In genomic region chr11:113618672-113619419, GRCm38 (mm10) we compare ENCODE assay signal across 8 mouse cellular contexts. TPM values are rescaled to one million over a fixed set of nuclear protein-coding genes. Genes with fewer than 3 reads are reported as not detected.
DNase-seq lines count a peak whose midpoint lies in the region; ATAC-seq lines count a peak whose summit lies in the region.

Gene Sstr2 (plus strand): TSS chr11:113619342.

- peak within 1 kb of the TSS; percentile 77 for H3K4me2 ChIP-seq in hindbrain, embryonic 12.5 days (replicated peaks)

- H3K27ac ChIP-seq in hindbrain, embryonic 12.5 days = peak within 1 kb of the TSS; percentile 37

- 0 out of 2 replicates have a peak, but pooled peaks cover 2% of the 10 kb centered on the region for H3K36me3 ChIP-seq in hindbrain, embryonic 12.5 days

- peak within 1 kb of the TSS; percentile 61 for H3K9ac ChIP-seq in hindbrain, embryonic 12.5 days

- WGBS in hindbrain, embryonic 12.5 days = under 1% methylated on average over 54 of the region's 54 CpGs

- H3K27me3 ChIP-seq in hindbrain, embryonic 12.5 days = peaks cover 30% of the 10 kb centered on the region

- ATAC-seq in hindbrain, embryonic 12.5 days (ENCODE audit: low FRiP score) = peak; percentile 62

- peaks cover 42% of the 10 kb centered on the region for H3K4me1 ChIP-seq in hindbrain, embryonic 12.5 days

- peak within 1 kb of the TSS; percentile 47 for H3K4me3 ChIP-seq in hindbrain, embryonic 12.5 days

- DNase-seq in Muller cell, postnatal 12 days (ENCODE audit: inconsistent ontology term) = peak; percentile 90
- peak; percentile 62 to 75 for DNase-seq in cerebellum, adult 18-20 months
- peak; percentile 51 for DNase-seq in forelimb bud, embryonic 11.5 days (ENCODE audit: low read depth, low spot score)
- DNase-seq in layer of hippocampus, postnatal 25 days (ENCODE audit: extremely low spot score in 1 of 2, low spot score in 1 of 2) = peak; percentile 80 to 81
- peak; percentile 73 for DNase-seq in lung, postnatal 25 days (ENCODE audit: low spot score)
- peak; percentile 86 for DNase-seq in retina, postnatal 1 day
- peak; percentile 58 for DNase-seq in urinary bladder, postnatal 14 days (ENCODE audit: low spot score)

- H3K9me3 ChIP-seq in hindbrain, embryonic 12.5 days (replicated peaks) = no peaks in the 10 kb centered on the region

RNA-seq across cellular contexts. Expression of gene Sstr2, which starts in this region (rescaled TPM):
- polyA plus RNA-seq in hindbrain, embryonic 12.5 days (2016; fragmentation: Nextera tagmentation; extraction: Ambion mirVana) = 35.3 and 37.8 TPM in 2 replicates
- total RNA-seq in layer of hippocampus, postnatal 25 days (2021) = 10 to 100 TPM; 25.6 to 27.3 TPM

Comparison
In these comparisons a context has a peak if more than half of its experiments do, and no peak if none do; other contexts are left out.
1. Peak in every context shown above with its lines: DNase-seq, ATAC-seq, H3K4me3 ChIP-seq and H3K27ac ChIP-seq.